Mouse (Mus musculus) cerebellum, adult 9-10 months (tissue): ENCODE data around the gene Mdm2.
A peak's percentile ranks its signal among the peaks of the same experiment; 100 is the strongest.

ENCODE experiments used
- DNase-seq: peaks from one replicate; pipeline ENCODE4 v3.0.0; 2022

Gene Mdm2

DNA sequence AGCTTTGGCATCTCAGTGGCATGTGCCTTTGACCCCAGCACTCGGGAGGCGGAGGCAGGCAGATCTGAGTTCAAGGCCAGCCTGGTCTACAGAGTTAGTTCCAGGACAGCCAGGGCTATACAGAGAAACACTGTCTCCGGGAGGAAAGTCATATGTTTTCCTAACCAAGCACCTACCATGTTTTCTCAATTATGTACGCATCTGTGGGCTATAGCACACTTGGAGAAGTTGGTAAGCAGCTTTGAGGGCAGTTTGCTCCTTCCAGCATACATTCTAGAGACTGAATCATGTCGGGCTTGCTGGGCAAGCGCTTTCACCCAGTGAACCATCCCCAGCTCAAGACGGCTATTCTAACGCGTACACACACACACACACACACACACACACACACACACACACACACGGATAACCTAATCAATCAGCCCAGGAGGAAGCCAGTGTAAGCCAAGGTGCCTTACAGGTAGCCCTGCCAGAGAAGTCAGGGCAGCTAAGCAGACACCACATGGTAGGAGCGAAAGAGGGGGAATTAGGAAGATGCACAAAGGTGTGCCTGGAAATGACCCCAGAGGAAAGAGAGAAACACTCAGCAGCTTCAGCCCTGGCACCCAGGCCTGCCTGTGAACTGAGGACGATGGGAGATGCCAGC is 29.6 kb downstream of the Mdm2 start:
- no peak for DNase-seq

DNA sequence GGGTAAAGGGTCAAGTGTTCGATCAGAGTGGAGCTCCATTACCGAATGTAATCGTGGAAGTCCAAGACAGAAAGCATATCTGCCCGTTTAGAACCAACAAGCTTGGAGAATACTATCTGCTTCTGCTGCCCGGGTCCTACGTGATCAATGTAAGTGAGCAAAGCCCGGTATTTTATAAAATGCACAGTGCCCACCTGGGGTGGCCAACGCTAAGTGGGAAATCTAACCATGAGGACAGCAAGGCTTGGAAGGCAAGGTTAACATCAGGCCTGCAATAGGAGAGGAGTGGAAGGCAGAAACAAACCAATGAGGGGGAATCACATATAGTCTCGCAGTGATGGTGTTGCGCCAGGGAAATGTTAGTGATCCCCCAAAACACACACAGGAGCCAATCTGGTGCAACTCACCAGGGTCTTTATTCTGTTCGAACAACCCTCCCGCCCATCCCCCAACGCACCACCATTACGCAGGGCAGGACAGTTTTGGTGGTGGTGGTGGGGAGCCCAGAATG is 30.5 kb downstream of the Mdm2 start:
- no peak for DNase-seq

DNA sequence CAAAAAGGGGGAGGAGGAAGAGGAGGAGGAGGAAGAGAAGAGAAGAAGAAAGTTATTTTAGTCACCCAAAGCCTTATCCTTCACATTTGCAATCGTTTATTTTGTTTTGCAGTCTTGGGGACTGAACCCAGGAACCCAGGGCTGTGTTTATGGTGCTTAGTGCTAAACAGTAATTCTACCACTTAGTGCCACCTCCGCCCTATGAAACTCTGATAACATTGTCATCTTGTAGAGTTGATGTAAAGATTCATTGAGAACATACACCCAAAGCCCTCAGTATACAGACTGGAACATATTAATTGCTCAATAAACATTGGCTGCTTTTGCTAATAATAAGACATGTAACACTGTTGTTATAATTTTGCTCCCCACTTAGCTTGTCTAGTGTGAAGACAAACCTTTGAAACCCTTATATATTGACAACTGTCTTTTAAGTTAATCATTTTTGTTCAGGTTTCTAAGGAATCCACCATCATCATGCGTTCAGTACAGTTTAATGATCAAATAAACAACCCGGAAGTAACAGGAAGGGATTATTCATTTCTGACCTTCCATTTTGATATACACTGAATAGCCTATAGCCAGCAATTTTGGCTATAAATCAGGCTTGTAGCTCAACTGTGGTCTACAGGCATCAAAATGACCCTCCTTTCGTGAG is 31.4 kb downstream of the Mdm2 start:
- DNase-seq, result no peak

DNA sequence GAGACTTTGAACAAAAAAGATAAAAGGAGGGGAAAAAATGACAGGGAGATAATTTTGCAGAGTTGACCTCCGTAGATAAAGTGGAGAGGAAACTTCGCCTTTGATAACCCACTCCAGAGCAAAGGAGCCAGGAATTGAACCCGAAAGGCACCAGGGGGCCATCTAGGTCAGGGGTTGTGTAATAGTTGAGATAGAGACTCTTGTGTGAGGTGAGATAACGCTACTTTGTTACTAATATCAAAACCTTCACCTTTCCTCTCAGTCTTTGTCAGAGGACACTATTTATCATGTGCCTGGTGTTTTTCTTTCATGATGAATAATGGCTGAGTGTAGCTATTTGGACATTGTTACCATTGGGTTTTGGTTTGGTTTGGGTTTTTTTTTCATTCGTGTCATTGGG is 32.2 kb downstream of the Mdm2 start:
- no peak for DNase-seq

DNA sequence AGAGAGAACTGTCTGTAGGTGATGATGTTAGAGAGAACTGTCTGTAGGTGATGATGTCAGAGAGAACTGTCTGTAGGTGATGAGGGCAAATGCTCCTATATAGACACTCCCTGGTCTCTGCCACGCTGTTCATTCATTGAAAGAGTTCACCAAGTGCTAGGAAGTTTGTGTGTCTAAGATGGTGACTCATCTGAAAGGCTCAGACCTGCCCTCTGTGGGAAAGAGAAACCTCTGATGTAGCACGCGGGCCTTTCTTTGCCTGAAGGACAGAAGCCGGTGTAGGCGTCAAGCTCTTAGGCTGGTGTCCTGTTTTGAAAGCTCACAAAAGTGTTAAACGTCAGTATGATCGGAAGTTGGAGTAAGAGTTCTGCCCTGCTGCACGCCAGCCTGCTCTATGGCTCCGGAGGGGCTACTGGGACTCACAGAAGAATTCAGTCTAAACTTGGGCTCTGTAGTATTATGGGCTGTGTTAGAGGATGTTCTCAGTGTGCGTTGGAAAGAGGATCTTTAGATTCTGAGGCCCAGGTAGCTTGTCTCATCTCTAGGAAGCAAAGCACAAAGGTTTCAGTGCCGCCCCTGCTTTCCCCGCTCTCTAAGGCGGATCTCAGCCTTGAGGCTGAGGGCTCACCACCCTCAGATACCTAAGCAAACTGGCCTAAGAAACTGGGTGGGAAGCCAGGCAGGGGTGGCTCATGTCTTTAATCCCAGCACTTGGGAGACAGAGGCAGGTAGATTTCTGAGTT is 32.9 kb downstream of the Mdm2 start:
- peak; percentile 25 for DNase-seq

DNA sequence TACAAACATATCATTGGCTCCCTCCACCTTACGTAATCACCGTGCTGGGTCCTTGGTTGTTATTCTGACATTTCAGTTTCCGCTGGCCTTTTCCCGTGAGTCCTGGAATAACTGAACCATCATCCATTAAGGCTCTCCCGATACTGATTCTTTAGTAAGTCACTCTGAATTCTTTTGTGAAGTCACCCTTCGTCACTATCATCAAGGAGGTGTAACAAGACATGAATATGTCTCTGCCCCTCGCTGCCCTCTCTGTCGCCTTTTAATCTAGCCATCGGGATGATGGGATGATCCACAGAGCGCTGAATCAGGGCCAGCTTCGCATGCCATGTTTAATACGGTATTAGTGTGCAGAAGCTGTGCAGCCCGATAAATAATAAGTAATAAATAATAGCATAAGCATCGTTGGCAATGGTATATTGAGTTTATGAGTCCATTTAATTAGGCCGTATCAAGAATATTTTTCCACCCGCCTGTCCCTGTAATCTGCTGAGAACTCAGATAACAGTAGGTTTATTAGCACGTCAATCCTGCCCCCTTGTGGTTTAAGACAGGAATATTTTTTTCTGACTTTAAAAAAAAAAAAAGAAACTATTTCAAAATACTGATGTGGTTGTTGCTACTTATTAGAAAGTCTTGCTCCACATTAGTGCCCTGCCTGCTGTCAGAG is 33.8 kb downstream of the Mdm2 start:
- peak; percentile 80 for DNase-seq

DNA sequence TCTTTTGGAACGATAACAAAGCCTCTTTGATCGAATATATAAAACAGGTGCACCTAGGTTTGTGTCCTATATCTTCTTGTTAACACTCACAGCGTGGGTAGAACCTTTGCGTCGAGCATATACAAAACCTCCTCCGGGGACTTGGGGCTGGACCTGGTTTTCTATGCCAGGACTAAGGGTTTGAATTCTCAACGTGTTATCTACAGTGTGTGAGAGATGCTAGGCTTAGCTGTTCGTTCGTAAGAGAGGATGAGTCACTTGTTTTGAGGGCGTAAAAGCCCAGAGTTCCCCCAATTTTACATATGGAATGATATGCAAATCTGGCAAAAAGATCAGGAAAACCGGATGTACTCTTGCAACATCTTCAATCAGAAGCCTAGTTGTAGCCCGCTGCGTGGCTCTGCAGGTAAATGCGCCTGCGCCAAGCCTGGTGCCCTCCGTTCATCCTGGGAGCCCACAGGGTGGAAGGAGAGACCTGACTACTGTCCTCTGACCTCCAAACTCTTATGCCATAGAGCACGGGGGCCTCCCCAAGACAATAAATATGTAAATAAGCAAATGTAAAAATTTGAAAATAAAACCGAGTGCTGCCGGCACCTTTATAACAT is 34.4 kb downstream of the Mdm2 start:
- DNase-seq, result no peak

DNA sequence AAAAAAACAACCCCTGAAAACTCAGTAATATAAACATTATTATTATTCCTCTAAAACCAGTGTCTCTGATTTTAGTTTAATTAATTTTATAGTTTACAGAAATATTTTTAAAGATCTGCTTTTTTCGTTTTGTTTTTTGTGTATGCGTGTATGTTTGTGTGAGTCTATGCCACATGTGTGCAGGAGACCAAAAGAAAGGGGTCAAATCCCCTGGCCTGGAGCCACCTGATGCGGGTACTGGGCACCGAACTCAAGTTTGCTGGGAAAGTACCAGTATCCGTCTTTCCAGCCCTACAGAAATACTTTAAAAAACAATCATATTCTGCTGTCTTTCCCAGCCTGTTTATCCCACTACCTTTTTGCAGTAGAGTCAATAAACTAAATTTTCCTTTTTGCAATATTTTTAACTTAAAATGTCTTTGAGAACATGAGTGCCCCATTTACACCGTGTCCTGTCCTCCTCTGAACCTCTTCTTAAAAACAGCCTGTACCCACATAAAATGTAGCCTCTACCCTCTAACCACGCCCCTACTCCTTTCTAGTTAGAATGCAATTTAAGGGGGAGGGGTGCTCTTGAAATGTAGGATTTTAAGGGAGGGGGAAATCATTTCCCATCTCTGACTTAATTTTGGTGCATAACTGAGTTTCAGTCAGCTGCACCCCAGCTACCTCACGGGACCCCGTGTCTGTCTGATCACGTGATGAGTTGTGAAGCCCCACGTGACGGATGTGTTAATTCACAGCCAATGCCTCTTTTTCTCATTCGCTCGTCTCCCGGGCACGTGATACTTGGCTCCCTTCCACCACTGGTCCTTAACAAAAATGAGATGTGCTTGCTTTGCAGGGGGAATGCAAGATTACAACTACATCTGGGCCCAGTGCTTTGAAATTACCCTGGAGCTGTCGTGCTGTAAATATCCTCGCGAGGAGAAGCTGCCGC is 35.2 kb downstream of the Mdm2 start:
- DNase-seq, result peak; percentile 90

DNA sequence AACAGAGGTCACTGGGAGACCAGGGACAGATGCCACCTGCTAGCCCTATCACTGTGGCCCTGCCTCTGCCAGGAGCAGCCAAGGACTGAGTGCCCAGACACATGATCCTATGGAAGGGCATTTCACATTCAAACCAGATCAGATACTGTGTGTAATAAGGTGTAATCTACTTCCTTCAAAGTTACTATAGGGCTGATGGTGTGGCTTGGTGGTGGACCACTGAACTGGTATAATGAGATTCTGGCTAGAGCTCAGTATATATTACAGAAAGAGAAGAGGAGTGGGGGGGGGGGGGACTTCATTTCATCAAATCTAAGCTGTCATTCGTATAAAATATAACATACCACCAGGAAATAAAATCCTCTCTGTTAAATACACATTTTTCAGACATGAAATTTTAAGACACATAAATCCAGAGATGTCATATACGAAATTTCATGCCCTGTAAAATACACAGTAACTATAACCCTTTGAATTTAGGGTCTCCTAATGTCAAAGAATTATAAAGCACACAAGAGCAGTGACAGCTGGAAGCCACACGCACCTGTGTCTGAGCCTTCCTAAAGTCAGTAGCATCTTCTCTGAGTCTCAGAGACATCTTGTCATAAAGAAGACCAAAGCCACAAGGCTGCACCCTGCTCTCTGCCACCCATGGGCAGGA is 36.1 kb downstream of the Mdm2 start:
- DNase-seq, result no peak

DNA sequence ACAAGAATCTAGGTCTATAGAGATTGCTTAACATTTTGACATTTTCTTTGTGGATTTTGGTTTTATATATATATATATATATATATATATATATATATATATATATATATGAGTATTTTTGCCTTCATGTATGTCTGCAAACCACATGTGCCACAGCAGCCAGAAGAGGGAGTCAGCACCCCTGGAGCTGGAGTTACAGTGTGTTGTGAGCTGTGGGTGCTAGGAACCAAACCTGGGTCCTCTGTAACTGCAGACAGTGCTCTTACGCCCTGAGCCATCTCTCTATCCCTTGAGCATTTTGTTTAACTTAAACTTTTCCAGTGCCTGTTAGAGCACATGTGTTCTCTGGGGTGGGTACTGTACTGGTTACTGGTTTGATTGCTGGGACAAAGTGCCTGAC is 36.6 kb downstream of the Mdm2 start:
- DNase-seq, result no peak

DNA sequence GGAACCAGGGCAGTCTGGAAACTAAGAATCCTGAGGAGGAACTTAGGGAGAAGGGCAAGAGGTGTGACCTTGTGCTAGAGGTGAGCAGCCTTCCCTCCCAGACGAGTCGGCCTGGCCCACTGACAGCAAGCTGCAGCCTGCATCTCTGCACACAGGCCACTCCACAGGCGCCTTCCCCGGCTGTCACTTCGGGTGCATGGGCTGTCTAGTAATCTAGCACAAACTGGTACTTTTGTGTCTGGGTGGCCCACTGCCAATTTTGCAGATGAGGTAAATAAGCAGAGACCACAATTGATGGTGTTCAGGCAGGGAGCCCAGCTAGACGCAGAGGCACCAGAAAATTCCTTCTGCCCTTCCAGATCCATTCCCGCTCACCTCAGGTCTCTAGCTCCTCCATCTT is 37.9 kb downstream of the Mdm2 start:
- no peak for DNase-seq

DNA sequence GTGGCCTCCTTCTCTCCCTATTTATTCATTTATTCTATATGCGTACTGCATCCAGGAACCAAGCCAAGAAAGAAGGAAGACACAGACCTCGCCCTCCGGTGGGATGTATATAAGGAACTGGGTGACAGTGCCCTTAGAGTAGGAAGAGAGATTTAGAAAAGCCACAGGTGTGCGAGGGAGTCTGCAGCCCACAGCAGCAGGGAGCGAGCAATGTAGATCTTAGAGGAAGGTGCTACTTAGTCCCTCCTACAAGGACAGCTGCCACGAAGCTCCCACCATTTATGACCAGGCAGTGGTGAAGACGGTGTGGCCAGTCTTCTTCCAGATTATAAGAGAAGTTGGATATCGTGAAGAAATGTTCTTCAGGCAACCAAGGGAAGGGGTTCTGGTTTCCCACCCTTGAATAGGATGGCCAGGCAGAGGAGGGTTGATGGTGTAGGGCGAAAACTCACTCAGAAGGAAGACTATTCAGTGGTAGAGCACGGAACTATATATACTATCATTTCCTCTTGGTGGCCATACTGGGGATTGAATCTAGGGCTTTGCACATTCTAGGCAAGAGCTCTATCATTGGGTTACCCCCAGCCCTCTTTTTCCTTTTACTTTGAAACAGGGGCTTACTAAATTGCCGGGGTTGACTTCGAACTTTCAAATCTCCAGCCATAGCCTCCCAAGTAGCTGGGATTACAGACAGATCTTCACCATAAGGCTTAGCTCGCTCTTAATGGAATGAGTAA is 38.5 kb downstream of the Mdm2 start:
- no peak for DNase-seq

DNA sequence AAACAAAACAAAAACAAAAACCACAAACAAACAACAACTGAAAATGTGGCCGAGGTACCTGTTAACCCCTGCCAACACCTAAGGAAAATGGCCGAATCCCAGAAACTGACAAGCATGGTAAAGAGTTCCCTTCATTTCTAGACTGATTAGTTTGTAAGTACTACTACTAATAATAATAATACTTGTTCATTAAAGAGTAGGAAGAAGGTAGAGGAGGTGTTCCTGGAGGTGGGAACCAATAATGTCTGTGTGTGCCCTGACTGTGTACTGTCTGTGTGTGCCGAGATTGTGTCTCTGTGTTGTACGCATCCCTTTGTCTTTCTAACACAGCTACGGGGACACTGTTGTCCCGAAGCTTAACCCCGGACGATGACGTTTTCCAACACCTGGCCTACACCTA is 39.3 kb downstream of the Mdm2 start:
- no peak for DNase-seq

DNA sequence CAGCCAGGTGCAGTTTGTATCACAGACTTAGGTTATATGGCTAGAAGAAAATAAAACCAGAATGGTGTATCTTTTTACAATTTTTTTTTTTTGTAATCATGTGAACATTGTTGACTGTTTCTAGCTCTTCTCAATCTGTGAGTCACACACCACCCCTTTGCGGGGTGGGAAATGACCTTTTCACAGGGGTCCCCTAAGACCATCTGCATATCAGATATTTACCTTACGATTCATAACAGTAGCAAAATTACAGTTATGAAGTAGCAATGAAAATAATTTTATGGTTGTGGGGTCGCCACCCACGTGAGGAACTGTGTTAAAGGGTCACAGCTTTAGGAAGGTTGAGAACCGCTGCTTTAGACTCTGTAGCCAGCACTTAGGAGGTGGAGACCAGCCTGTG is 39.8 kb downstream of the Mdm2 start:
- no peak for DNase-seq

DNA sequence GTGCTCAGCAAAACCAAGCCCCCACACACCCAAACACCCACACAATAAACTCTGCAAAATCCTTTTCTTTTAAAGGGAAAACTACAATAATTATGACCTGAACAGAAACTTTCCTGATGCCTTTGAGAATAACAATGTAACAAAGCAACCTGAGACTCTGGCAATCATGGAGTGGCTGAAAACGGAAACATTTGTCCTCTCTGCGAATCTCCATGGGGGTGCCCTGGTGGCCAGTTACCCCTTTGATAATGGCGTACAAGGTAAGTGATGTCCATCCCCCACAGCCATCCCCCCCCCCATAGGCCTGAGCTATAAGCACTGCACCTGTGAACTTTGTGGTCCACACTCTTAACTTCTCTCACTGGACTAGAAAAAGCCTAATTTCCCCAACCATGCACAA is 40.5 kb downstream of the Mdm2 start:
- DNase-seq, result no peak

DNA sequence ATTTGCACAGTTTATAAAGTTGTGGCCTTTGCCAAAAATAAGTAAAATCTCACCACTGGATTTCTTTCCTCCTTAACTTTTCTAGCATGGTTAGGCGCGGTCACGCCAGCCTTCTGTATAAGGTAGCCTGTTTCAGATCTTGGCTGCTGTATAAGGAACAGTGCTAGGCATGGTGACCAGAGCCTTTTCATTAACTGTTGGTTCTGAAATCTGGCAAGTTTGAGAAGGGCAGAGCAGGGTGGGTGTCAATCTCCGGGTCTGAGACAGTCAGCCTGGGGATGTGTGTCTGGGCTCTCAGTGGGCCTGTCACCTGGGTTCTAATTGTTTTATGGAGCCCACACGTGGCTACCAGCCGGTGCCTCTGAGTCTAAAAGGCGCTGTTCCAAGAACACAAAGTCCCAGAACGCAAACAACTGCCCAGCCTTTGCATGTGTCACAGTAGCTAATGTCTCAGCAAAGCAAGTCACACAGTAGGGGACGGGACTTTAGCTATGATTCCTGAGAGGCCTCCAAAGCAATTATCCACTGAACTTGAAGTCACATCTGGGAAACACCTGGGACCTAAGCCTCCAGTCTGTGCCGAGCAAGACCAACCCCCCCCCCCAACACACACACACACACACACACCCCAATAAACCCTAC is 41.0 kb downstream of the Mdm2 start:
- DNase-seq, result no peak

DNA sequence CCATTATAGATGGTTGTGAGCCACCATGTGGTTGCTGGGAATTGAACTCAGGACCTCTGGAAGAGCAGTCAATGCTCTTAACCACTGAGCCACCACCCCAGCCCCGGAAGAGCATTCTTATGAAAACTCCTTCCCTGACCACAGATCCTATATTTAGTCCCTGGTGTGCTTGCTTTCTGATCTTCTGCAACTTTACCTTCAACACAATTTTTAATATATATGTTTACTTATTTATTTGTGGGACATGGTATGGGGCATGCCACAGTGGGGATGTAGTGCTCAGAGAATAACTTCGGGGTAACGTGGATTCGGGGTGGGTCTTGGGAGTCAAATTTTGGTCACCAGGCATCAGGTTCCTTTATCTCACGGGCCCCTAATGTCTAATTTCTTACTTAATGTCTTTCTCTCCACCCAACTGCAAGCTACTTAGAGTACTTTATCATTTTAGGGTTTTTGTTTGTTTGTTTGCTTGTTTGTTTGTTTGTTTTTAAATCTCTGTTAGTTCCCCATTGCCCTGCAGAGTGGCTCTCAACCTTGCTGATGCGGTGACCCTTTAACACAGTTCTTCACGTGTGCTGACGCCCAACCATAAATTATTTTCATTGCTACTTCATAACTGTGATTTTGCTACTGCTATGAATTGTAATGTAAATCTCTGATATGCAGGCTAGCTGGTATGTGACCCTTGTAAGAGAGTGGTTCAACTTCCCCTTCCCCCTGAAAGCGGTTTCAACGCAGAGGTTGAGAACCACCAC is 41.8 kb downstream of the Mdm2 start:
- no peak for DNase-seq

DNA sequence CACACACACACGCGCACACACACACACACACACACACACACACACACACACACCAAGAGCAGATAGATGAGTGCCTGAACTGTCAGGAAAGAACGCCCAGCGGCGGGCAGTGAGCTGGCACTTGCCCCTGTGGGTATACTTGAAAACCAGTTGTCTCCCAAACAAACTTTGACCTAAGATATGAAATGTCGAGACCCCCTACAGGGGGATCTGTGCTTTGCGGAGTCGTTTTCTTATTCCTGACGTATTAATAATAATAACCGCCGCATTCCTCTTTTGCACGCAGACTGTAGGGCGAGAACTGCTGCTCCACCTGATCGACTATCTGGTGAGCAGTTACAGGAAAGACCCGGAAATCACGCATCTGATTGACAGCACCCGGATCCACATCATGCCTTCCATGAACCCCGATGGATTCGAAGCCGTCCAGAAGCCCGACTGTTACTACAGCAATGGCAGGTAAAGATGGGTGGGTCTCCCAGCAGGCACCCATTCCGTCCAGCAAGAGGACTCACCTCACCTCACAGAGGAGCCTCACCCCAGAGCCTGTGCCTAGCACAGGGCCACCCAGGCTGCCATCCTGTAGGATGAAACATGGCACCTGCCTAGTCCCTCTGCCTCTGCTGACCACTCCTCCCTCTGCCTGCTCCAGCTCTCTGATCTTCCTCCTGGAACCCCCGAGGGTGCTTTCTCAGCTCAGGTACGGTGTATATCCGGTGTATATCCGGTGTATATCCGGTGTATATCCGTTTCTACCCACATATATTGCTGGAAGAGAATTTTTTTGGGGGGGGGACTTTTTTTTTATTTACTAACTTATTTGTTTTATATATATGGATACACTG is 42.7 kb downstream of the Mdm2 start:
- DNase-seq, result no peak
